Mouse (Mus musculus): ENCODE results near the gene Grm4.

- no peak for TF ChIP-seq CTCF (IDR thresholded peaks at IDR 0.05; ENCODE audit: low read depth)
- no peak for TF ChIP-seq EP300 (optimal IDR thresholded peaks at IDR 0.05)
These were observed 120.0 kb downstream of the Grm4 start for GRCm38 (mm10) chr17:27401200-27401599.

Data from stomach, postnatal 0 days (tissue).